Mouse (Mus musculus): Measurements from ENCODE around the gene 9130213A22Rik. TPM values are rescaled to one million over a fixed set of nuclear protein-coding genes. Genes with fewer than 3 reads are reported as not detected.

The 9130213A22Rik gene
- total and polyA plus RNA-seq, 3 experiments, result 0.08 to 0.26 TPM; not detected in 1

DNA sequence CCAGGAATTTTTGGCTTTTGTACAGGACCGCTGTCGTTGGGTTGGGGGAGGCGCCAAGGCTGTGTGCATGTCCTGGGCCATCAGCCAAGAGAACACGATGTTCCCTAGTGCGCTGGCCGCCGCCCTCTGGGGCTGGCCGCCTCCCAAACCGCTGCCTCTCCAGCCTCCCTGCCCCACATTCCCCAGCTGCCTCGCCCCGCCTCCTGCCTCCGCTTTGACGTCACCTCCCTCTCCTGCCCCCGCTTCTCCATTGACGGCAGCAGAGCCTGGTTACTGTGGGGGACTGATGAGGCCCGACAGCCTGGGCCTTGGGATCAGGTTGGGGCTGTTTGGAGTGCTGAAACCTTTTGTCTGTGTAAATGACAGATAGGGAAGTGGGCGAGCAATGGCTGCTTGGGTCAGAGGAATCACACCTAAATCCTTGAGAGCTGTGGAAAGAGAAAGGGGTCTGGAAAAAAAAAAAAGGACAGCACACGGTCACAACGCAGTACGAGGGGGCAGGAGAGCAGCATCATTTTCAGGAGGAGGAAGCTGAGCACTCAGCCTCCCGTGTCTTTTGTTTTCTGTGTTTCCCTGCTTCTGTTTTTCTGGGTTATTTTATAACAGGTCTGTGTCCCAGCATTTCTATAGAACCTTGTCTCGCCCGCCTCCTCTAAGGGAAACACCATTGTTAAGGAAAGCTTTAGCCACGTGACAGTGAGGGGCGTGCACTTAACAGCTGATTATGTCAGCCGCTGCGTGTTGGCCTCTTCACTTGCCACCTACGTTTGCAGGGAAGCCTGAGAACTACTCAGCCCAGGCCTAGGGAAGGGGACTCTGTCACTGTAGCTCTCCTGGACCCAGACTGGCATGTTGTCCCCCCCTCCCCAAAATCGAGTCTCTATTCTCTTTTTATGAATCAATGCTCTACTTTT lies 25.1 kb downstream of the 9130213A22Rik start (continued):
- TF ChIP-seq TBP (IDR thresholded peaks at IDR 0.05; ENCODE audit: low read depth, low read length) (no peak; the same call in 1 of the 2 replicates), RAD21 (IDR thresholded peaks at IDR 0.05; ENCODE audit: low read depth, low read length) (no peak), POLR2AphosphoS5 (IDR thresholded peaks at IDR 0.05; ENCODE audit: borderline replicate concordance, low read depth, low read length) (peak; percentile 73; the same call in 1 of the 2 replicates), USF1 (IDR thresholded peaks at IDR 0.05; ENCODE audit: low read depth, low read length) (peak; percentile 95), MYC (IDR thresholded peaks at IDR 0.05; ENCODE audit: low read depth, low read length) (peak; percentile 80)

DNA sequence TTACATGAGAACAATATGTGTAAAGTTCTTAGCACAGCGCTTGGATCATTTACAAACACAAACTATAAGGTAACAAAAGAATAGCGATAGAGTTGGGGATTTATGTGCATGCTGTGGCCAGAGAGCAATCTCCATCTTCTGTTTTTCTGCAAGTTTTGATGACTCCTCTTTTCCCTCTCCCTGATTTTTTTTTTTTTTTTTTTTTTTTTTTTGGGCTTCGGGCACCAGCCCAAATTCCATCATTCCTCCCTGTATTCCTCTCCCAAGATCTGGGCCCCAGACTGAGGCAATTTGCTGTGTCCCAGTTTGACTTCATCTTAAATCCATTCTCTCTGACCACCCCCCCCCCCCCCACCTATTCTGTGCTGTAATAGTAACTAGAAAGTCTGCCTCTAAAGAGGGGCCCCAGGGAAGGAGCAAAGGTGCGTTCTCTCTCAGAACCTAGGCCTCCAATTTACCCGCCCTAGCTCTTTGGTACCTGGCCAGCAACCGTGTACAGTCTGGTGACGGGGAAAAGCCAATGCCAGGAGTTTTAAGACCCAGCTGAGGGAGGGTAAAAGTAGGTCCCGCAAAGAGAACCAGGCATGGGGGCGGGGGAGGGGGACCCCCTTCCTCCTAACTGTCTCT lies 25.9 kb downstream of the 9130213A22Rik start:
- DNase-seq (ENCODE audit: low read depth, low spot score), result no peak
- H3K36me3 ChIP-seq (ENCODE audit: control insufficient read depth in 1 of 2, insufficient read depth in 2 of 2, low read length in 2 of 2), result peaks cover 3 to 13% of the 10 kb centered on the region in 2 experiments
- H3K27ac ChIP-seq (ENCODE audit: control insufficient read depth, low read depth, low read length), result peak overlapping the region; percentile 88
- peaks cover 17 to 21% of the 10 kb centered on the region in 2 experiments for H3K4me1 ChIP-seq (ENCODE audit: control insufficient read depth in 1 of 2, insufficient read depth in 2 of 2, low read length in 2 of 2)
- peak overlapping the region; percentile 72 for H3K9ac ChIP-seq (ENCODE audit: control insufficient read depth, low read depth, low read length, poor library complexity, severe bottlenecking)
- H3K79me2 ChIP-seq (ENCODE audit: control insufficient read depth, insufficient read depth, low read length, poor library complexity), result peaks cover 17% of the 10 kb centered on the region
- no peaks in the 10 kb centered on the region for H3K27me3 ChIP-seq (ENCODE audit: control insufficient read depth in 1 of 2, insufficient read depth in 2 of 2, low read length in 2 of 2)
- no peaks in the 10 kb centered on the region for H3K9me3 ChIP-seq (replicated peaks; ENCODE audit: insufficient read depth, low read length)
- TF ChIP-seq MYB (IDR thresholded peaks at IDR 0.05; ENCODE audit: low read depth, low read length), result peak; percentile 78; the same call in 1 of the 2 replicates
- TF ChIP-seq CHD2 (IDR thresholded peaks at IDR 0.05; ENCODE audit: low read length), result no peak
- TF ChIP-seq ZNF384 (IDR thresholded peaks at IDR 0.05; ENCODE audit: low read depth, low read length), result peak; percentile 70
- H3K4me3 ChIP-seq (ENCODE audit: control insufficient read depth in 1 of 2, insufficient read depth in 1 of 2, low read depth in 2 of 2, low read length in 2 of 2), result peak overlapping the region; percentile 54 to 61

DNA sequence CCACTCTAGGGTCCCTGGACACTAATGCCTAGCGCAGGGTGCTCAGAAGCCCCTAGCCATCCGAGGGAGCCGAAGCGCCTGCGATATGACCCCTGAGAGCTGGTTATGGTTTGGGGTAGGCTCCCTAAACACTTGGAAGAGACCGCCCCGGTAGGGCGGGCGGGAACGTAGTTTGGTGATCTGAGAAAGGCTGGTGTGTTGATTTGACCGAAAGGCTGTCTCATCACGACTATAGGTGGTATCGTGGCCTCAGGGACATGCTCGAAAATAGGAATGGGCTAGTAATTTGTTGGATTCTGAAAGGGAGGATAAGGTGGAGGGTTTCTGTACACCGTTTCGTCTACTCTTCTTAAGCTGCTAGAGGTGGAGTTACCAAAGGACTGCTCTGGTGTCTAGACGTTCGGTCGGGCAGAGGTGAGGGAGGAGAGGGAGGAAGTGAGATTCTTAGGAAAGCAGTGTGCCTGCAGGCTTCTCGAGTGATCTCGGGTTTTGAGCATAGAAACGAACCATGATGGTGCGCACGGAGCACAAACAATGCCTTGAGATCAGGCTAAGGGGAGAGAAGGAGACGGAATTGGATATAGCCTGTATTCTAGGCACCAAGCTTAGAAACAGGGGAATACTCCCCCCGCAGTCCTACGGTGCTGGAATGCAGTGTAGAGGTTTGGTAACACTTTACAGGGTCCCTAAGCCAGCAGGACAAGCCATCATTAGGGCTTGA lies 26.7 kb downstream of the 9130213A22Rik start:
- H3K9ac ChIP-seq (ENCODE audit: control insufficient read depth, low read depth, low read length, poor library complexity, severe bottlenecking), result peak overlapping the region; percentile 72
- H3K27ac ChIP-seq (ENCODE audit: control insufficient read depth, low read depth, low read length), result peak overlapping the region; percentile 88
- peak overlapping the region; percentile 54 to 61 for H3K4me3 ChIP-seq (ENCODE audit: control insufficient read depth in 1 of 2, insufficient read depth in 1 of 2, low read depth in 2 of 2, low read length in 2 of 2)
- no peaks in the 10 kb centered on the region for H3K27me3 ChIP-seq (ENCODE audit: control insufficient read depth in 1 of 2, insufficient read depth in 2 of 2, low read length in 2 of 2)
- peaks cover 17 to 21% of the 10 kb centered on the region in 2 experiments for H3K4me1 ChIP-seq (ENCODE audit: control insufficient read depth in 1 of 2, insufficient read depth in 2 of 2, low read length in 2 of 2)
- H3K36me3 ChIP-seq (ENCODE audit: control insufficient read depth in 1 of 2, insufficient read depth in 2 of 2, low read length in 2 of 2), result peaks cover 4 to 13% of the 10 kb centered on the region in 2 experiments
- peaks cover 17% of the 10 kb centered on the region for H3K79me2 ChIP-seq (ENCODE audit: control insufficient read depth, insufficient read depth, low read length, poor library complexity)
- no peaks in the 10 kb centered on the region for H3K9me3 ChIP-seq (replicated peaks; ENCODE audit: insufficient read depth, low read length)
- DNase-seq (ENCODE audit: low read depth, low spot score), result peak; percentile 86
- TF ChIP-seq E2F4 (IDR thresholded peaks at IDR 0.05; ENCODE audit: borderline replicate concordance, low read depth, low read length) (no peak), EP300 (IDR thresholded peaks at IDR 0.05; ENCODE audit: low read depth in 1 of 2, low read length in 2 of 2) (no peak), POLR2A (IDR thresholded peaks at IDR 0.05; ENCODE audit: control insufficient read depth in 1 of 2, insufficient read depth in 1 of 2, low read depth in 1 of 2, low read length in 2 of 2, poor library complexity in 1 of 2) (no peak), POLR2AphosphoS5 (IDR thresholded peaks at IDR 0.05; ENCODE audit: borderline replicate concordance, low read depth, low read length) (no peak), RCOR1 (IDR thresholded peaks at IDR 0.05; ENCODE audit: low read depth, low read length) (no peak), CHD2 (IDR thresholded peaks at IDR 0.05; ENCODE audit: low read length) (no peak), UBTF (IDR thresholded peaks at IDR 0.05; ENCODE audit: borderline replicate concordance, insufficient read depth, low read depth, low read length) (no peak), GABPA (IDR thresholded peaks at IDR 0.05; ENCODE audit: low read depth, low read length) (no peak), CTCF (IDR thresholded peaks at IDR 0.05 in 2 of 3, conservative IDR thresholded peaks at IDR 0.05 in 1 of 3; ENCODE audit: control insufficient read depth in 1 of 3, insufficient read depth in 1 of 3, low read depth in 2 of 3, low read length in 3 of 3, poor library complexity in 1 of 3, severe bottlenecking in 1 of 3) (no peak), USF2 (IDR thresholded peaks at IDR 0.05; ENCODE audit: borderline replicate concordance in 1 of 2, insufficient read depth in 1 of 2, low read depth in 1 of 2, low read length in 2 of 2) (no peak), MAFK (IDR thresholded peaks at IDR 0.05; ENCODE audit: borderline replicate concordance, low read depth, low read length) (no peak), SIN3A (IDR thresholded peaks at IDR 0.05; ENCODE audit: low read length) (no peak; the same call in 1 of the 2 replicates), MYB (IDR thresholded peaks at IDR 0.05; ENCODE audit: low read depth, low read length) (no peak), KAT2A (conservative IDR thresholded peaks at IDR 0.05; ENCODE audit: low read depth, low read length) (no peak), JUND (IDR thresholded peaks at IDR 0.05; ENCODE audit: low read depth, low read length) (no peak), ZKSCAN1 (IDR thresholded peaks at IDR 0.05; ENCODE audit: low read depth, low read length) (no peak), NELFE (IDR thresholded peaks at IDR 0.05; ENCODE audit: low read depth, low read length) (peak; percentile 17; the same call in 1 of the 2 replicates), SMC3 (IDR thresholded peaks at IDR 0.05; ENCODE audit: low read depth, low read length) (no peak), POLR2AphosphoS2 (IDR thresholded peaks at IDR 0.05; ENCODE audit: low read length) (no peak), MYC (IDR thresholded peaks at IDR 0.05; ENCODE audit: low read depth, low read length) (peak; percentile 32; the same call in 1 of the 2 replicates), ZNF384 (IDR thresholded peaks at IDR 0.05; ENCODE audit: low read depth, low read length) (no peak), RAD21 (IDR thresholded peaks at IDR 0.05; ENCODE audit: low read depth, low read length) (no peak)

Data from MEL (cell line).